Mouse (Mus musculus) myocyte (in vitro differentiated cells): ENCODE results near the gene Wdr35.

Experiments
- E2F4 ChIP-seq: IDR thresholded peaks from one replicate; pipeline ENCODE4 v1.6.1; 2011; ENCODE audit warnings: mild to moderate bottlenecking, control low read depth, moderate library complexity; ENCODE audit not compliant: insufficient read depth
- MAX ChIP-seq: IDR thresholded peaks from one replicate; pipeline ENCODE4 v1.6.1; 2011; ENCODE audit warnings: low read depth, mild to moderate bottlenecking, control low read depth
- MYOD1 ChIP-seq, 3 experiments: IDR thresholded peaks; one replicate each; pipeline ENCODE4 v1.6.1; 2011; ENCODE audit warnings: control low read depth in 2 of 3, low read depth in 2 of 3, mild to moderate bottlenecking in 2 of 3, moderate library complexity in 1 of 3; ENCODE audit not compliant: insufficient read length in 2 of 3, control insufficient read depth in 1 of 3
- POLR2A ChIP-seq: IDR thresholded peaks from one replicate; pipeline ENCODE4 v1.6.1; 2011; ENCODE audit warnings: low read depth, mild to moderate bottlenecking, control low read depth, moderate library complexity; ENCODE audit not compliant: insufficient read length
- TCF12 ChIP-seq: IDR thresholded peaks from one replicate; pipeline ENCODE4 v1.6.1; 2011; ENCODE audit warnings: mild to moderate bottlenecking, control low read depth; ENCODE audit not compliant: poor library complexity, insufficient read depth, severe bottlenecking
- USF1 ChIP-seq: IDR thresholded peaks from one replicate; pipeline ENCODE4 v1.6.1; 2011; ENCODE audit warnings: low read depth, mild to moderate bottlenecking, control low read depth, moderate library complexity

DNA sequence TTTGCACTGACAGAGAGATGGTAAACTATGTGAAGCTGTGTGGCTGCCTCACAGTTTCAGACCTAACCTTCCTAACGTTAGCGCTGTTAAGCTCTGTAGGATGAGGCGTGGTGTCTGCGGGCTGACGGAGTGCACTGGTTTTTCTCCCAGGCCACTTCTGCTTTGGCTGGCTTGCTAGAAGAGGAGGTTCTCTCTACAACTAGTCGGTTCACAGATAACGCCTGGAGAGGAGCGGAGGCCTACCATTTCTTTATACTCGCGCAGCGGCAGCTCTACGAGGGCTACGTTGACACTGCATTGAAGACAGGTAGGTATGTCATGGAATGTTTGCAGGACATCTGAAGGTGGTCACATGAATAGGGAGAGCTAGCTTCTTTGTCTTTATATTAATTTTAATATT, 51.0 kb downstream of the Wdr35 start:
- TF ChIP-seq MAX: no peak
- TF ChIP-seq POLR2A: no peak
- TF ChIP-seq E2F4: no peak
- no peak for TF ChIP-seq MYOD1 (IDR thresholded peaks at IDR 0.05; ENCODE audit: control insufficient read depth in 1 of 3, insufficient read length in 2 of 3, low read depth in 2 of 3)
- no peak for TF ChIP-seq TCF12
- TF ChIP-seq USF1: no peak
